Mouse (Mus musculus) c-Kit-positive CD71-positive TER-119-negative erythroid progenitor cells, embryonic 14.5 days (primary cell): ENCODE results near the gene Fgd2.
"Not testable (repeated sequence)": the region's sequence is repeated elsewhere in the genome, so short reads cannot be mapped to it uniquely, and the experiment has no call there.

Source experiments
- DNase-seq: peaks from one replicate; pipeline ENCODE4 v3.0.0-alpha.2; 2013; ENCODE audit warnings: low read depth

The Fgd2 gene

GRCm38 (mm10) chr17:29360761-29361221 is at the start of gene Fgd2:
Gene Fgd2 (plus strand): TSS chr17:29360914.
- no peak for DNase-seq

GRCm38 (mm10) chr17:29311602-29312001 is 49.1 kb upstream of the Fgd2 start:
- DNase-seq, result no peak

- DNase-seq, result no peak
Observed at GRCm38 (mm10) chr17:29312082-29312481, 48.6 kb upstream of the Fgd2 start.

GRCm38 (mm10) chr17:29313300-29313699 is 47.4 kb upstream of the Fgd2 start:
- peak; percentile 41 for DNase-seq

GRCm38 (mm10) chr17:29315672-29316465 is 44.8 kb upstream of the Fgd2 start:
- DNase-seq, result no peak

- DNase-seq, result no peak
Observed at GRCm38 (mm10) chr17:29316891-29317290, 43.8 kb upstream of the Fgd2 start.

- not testable (repeated sequence) for DNase-seq
Observed at GRCm38 (mm10) chr17:29317380-29317779, 43.3 kb upstream of the Fgd2 start, which contains the start of gene Pi16. Gene Pi16 (plus strand): TSS chr17:29317680.

- no peak for DNase-seq
Observed at GRCm38 (mm10) chr17:29318731-29319250, 41.9 kb upstream of the Fgd2 start.

- no peak for DNase-seq
Observed at GRCm38 (mm10) chr17:29319476-29319875, 41.2 kb upstream of the Fgd2 start.

- peak; percentile 29 for DNase-seq
Observed at GRCm38 (mm10) chr17:29319881-29320639, 40.7 kb upstream of the Fgd2 start.

GRCm38 (mm10) chr17:29321765-29322602 is 38.7 kb upstream of the Fgd2 start:
- DNase-seq, result no peak

- no peak for DNase-seq
Observed at GRCm38 (mm10) chr17:29322603-29322962, 38.1 kb upstream of the Fgd2 start.

- DNase-seq, result no peak
Observed at GRCm38 (mm10) chr17:29323625-29324024, 37.1 kb upstream of the Fgd2 start.

GRCm38 (mm10) chr17:29325831-29326230 is 34.9 kb upstream of the Fgd2 start:
- DNase-seq, result no peak

GRCm38 (mm10) chr17:29326531-29327529 is 33.9 kb upstream of the Fgd2 start:
- DNase-seq, result no peak

- no peak for DNase-seq
Observed at GRCm38 (mm10) chr17:29327691-29328090, 33.0 kb upstream of the Fgd2 start.

- DNase-seq, result no peak
Observed at GRCm38 (mm10) chr17:29330221-29330620, 30.5 kb upstream of the Fgd2 start.

GRCm38 (mm10) chr17:29330671-29331410 is 29.9 kb upstream of the Fgd2 start:
- DNase-seq, result no peak

- DNase-seq, result no peak
Observed at GRCm38 (mm10) chr17:29332186-29332685, 28.5 kb upstream of the Fgd2 start.
